Mouse (Mus musculus) erythroblast, embryonic 14.5 days (primary cell): Measurements from ENCODE around the gene Erbb2.

Source experiments
- GATA1 ChIP-seq: IDR thresholded peaks from 2 replicates; pipeline ENCODE4 v1.6.1; 2012; ENCODE audit warnings: low read length, inconsistent platforms, mixed read lengths
- TAL1 ChIP-seq: IDR thresholded peaks from 3 replicates; pipeline ENCODE4 v1.6.1; 2012; ENCODE audit warnings: low read length, inconsistent platforms, mixed read lengths

DNA sequence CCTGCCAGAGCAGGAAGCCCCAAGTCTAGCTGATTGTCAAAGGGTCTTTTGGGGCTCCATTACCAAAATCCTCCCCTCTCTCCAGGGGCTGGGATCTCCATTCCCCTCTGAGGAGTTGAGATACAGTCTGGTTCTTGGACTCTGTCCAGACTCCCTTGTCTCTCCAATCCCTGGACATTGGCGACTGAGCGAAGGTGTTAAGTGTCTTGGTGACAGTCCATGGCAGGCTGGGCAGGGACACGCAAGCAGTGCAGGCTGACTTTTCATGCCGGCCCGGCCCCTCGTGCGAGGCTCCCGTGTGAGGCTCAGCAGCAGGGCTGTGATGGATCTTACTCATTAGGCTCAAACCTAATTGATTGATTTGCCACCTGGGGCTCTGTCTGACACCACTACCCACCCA lies 38.0 kb upstream of the Erbb2 start:
- no peak for TF ChIP-seq TAL1
- no peak for TF ChIP-seq GATA1
